In the genomic region with DNA sequence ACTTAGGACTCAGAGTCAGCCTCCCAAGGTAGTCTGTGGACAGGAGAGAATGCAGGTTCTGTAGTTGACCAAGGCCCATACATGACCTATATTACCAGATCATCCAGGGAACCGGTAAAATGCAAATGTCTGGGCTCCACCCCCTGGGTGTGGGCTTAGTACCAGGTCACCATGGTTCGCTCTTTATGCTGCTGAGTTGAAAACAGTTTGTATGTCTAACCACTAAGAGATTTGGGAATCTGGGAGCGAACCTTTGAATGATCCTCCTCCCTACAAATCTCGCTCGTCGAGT, we compare ENCODE assay signal across 9 mouse cellular contexts. TPM values are rescaled to one million over a fixed set of nuclear protein-coding genes. Genes with fewer than 3 reads are reported as not detected.
A peak's percentile ranks its signal among the peaks of the same experiment; 100 is the strongest.
DNase-seq lines count a peak whose midpoint lies in the region; ATAC-seq and TF ChIP-seq lines count a peak whose summit lies in the region.
"Had no signal": no experiment of that assay in that cellular context is flagged by ENCODE, and none has a peak within 500 bp of the region (broad histone marks: within the 10 kb centered on the region; RNA-seq: fewer than 3 reads in every experiment).

No protein-coding gene starts in this region.

- peaks cover 21% of the 10 kb centered on the region; the same call in 1 of the 2 replicates for H3K4me1 ChIP-seq in lung, postnatal 0 days (ENCODE audit: insufficient read depth, low read depth, low read length)
- H3K4me1 ChIP-seq in limb, embryonic 13.5 days, result peaks cover 59% of the 10 kb centered on the region
- H3K4me1 ChIP-seq in stomach, postnatal 0 days (replicated peaks; ENCODE audit: control insufficient read depth, insufficient read depth), result peaks cover 11% of the 10 kb centered on the region; the same call in 1 of the 2 replicates

- H3K36me3 ChIP-seq in lung, postnatal 0 days (ENCODE audit: insufficient read depth, low read length), result no peaks in the 10 kb centered on the region
- 0 out of 2 replicates have a peak, but pooled peaks cover 5% of the 10 kb centered on the region for H3K36me3 ChIP-seq in limb, embryonic 13.5 days
- H3K36me3 ChIP-seq in stomach, postnatal 0 days (ENCODE audit: control insufficient read depth, insufficient read depth, low read length), result no peaks in the 10 kb centered on the region

- peak overlapping the region; percentile 96 for H3K4me3 ChIP-seq in gastrocnemius, adult 2 months
- no peak overlapping the region for H3K4me3 ChIP-seq in lung, postnatal 0 days (ENCODE audit: low read depth, low read length)
- H3K4me3 ChIP-seq in limb, embryonic 13.5 days, result no peak overlapping the region
- H3K4me3 ChIP-seq in stomach, postnatal 0 days (ENCODE audit: low read depth, low read length), result no peak overlapping the region

- no peak for TF ChIP-seq CTCF in gastrocnemius, adult 2 months (IDR thresholded peaks at IDR 0.05)
- TF ChIP-seq CTCF in lung, postnatal 0 days (IDR thresholded peaks at IDR 0.05), result no peak
- no peak for TF ChIP-seq CTCF in stomach, postnatal 0 days (IDR thresholded peaks at IDR 0.05; ENCODE audit: low read depth)

- no peak for ATAC-seq in lung, postnatal 0 days
- ATAC-seq in limb, embryonic 13.5 days (ENCODE audit: low FRiP score, low read depth), result no peak
- ATAC-seq in stomach, postnatal 0 days (ENCODE audit: low FRiP score, low TSS enrichment), result no peak
- ATAC-seq in activated CD4-positive, CD25-positive, alpha-beta regulatory T cell, adult 4 months, result no peak

- WGBS in lung, postnatal 0 days, result 69% methylated on average over 6 of the region's 6 CpGs
- WGBS in limb, embryonic 13.5 days, result 66% methylated on average over 6 of the region's 6 CpGs
- WGBS in stomach, postnatal 0 days, result 53% methylated on average over 6 of the region's 6 CpGs

- H3K9me3 ChIP-seq in lung, postnatal 0 days (ENCODE audit: low read length), result no peaks in the 10 kb centered on the region
- H3K9me3 ChIP-seq in limb, embryonic 13.5 days, result no peaks in the 10 kb centered on the region
- no peaks in the 10 kb centered on the region for H3K9me3 ChIP-seq in stomach, postnatal 0 days (ENCODE audit: control insufficient read depth, low read length)

- no peaks in the 10 kb centered on the region for H3K27me3 ChIP-seq in lung, postnatal 0 days (replicated peaks; ENCODE audit: insufficient read depth, low read length)
- no peaks in the 10 kb centered on the region for H3K27me3 ChIP-seq in limb, embryonic 13.5 days
- H3K27me3 ChIP-seq in stomach, postnatal 0 days (ENCODE audit: control insufficient read depth, insufficient read depth, low read length), result no peaks in the 10 kb centered on the region

- peak overlapping the region; percentile 80; the same call in 1 of the 2 replicates for H3K4me2 ChIP-seq in lung, postnatal 0 days (replicated peaks; ENCODE audit: low read depth, low read length)
- peak overlapping the region; percentile 88 for H3K4me2 ChIP-seq in limb, embryonic 13.5 days (replicated peaks)
- H3K4me2 ChIP-seq in stomach, postnatal 0 days (replicated peaks; ENCODE audit: low read depth), result peak overlapping the region; percentile 9; the same call in 1 of the 2 replicates

- TF ChIP-seq EP300 in lung, postnatal 0 days (IDR thresholded peaks at IDR 0.05), result no peak
- TF ChIP-seq EP300 in stomach, postnatal 0 days (optimal IDR thresholded peaks at IDR 0.05), result no peak

- peak overlapping the region; percentile 95 for H3K27ac ChIP-seq in gastrocnemius, adult 2 months
- 0 out of 2 replicates have a peak overlapping the region, but pooled peaks have one; percentile 100 for H3K27ac ChIP-seq in lung, postnatal 0 days (ENCODE audit: low read length)
- 0 out of 2 replicates have a peak overlapping the region, but pooled peaks have one; percentile 1 for H3K27ac ChIP-seq in limb, embryonic 13.5 days
- no peak overlapping the region for H3K27ac ChIP-seq in stomach, postnatal 0 days (replicated peaks)

- DNase-seq in gastrocnemius, adult 2 months, result no peak
- DNase-seq in gastrocnemius, postnatal 10 days, result no peak
- no peak for DNase-seq in lung, postnatal 0 days (ENCODE audit: low spot score)
- DNase-seq in lung, postnatal 14 days, result no peak
- DNase-seq in stomach, postnatal 0 days (ENCODE audit: low spot score), result peak; percentile 58
- DNase-seq in urinary bladder, adult 18-20 months (ENCODE audit: low spot score in 2 of 2), result no peak
- DNase-seq: adrenal gland, postnatal 25 days had no signal

- H3K9ac ChIP-seq in lung, postnatal 0 days (replicated peaks; ENCODE audit: low read depth), result no peak overlapping the region
- peak overlapping the region; percentile 5; the same call in 1 of the 2 replicates for H3K9ac ChIP-seq in limb, embryonic 13.5 days
- H3K9ac ChIP-seq in stomach, postnatal 0 days (ENCODE audit: low read length), result no peak overlapping the region

- intact Hi-C loops in gastrocnemius, adult 2 months (cut with DNase I), result no loop called here

RNA-seq across cellular contexts. Expression of a gene that starts 5.2 kb away (rescaled TPM):
- 10 to 100 TPM; 62.8 to 88.2 TPM for total RNA-seq in gastrocnemius, adult 2 months (2021)
- total RNA-seq in gastrocnemius, postnatal 10 days (2021), result 10 to 100 TPM; 85.7 to 96.6 TPM
- polyA plus RNA-seq in lung, postnatal 0 days (2015; fragmentation: Nextera tagmentation; extraction: Ambion mirVana), result 101 and 141 TPM in 2 replicates
- polyA plus RNA-seq in limb, embryonic 13.5 days (2015; fragmentation: Nextera tagmentation; extraction: Ambion mirVana), result 214 and 225 TPM in 2 replicates
- 67.9 and 89.9 TPM in 2 replicates for polyA plus RNA-seq in stomach, postnatal 0 days (2015; fragmentation: Nextera tagmentation; extraction: Ambion mirVana)
- 100 to 1,000 TPM; 108 to 132 TPM for polyA plus RNA-seq in activated CD4-positive, CD25-positive, alpha-beta regulatory T cell, adult 4 months (2017; shearing (Covaris generic))

Comparison
In these comparisons a context has a peak if more than half of its experiments do, and no peak if none do; other contexts are left out.
1. H3K4me2 ChIP-seq: peak in every context shown above with its lines; median percentile 88 in limb, embryonic 13.5 days; 80 in lung, postnatal 0 days; 9 in stomach, postnatal 0 days.